Mouse (Mus musculus): Measurements from ENCODE around the gene Cdc42ep2.

- no peak for TF ChIP-seq POLR2A (IDR thresholded peaks at IDR 0.05; ENCODE audit: borderline replicate concordance, control insufficient read depth, low read depth, low read length)
- no peak for TF ChIP-seq CTCF (IDR thresholded peaks at IDR 0.05; ENCODE audit: control insufficient read depth, insufficient read depth, low read length)
Measured at GRCm38 (mm10) chr19:5889211-5889610, 35.4 kb downstream of the Cdc42ep2 start.

Data from bone marrow, adult 2 months (tissue).